Mouse (Mus musculus) MEL (cell line): ENCODE measurements at regions not wholly inside any gene's neighbourhood (a gene's known extent, or its start where the extent isn't known, plus 50 kb on each side); places are given as distances from the start of the nearest gene placed in this dataset.

Source experiments
- CTCF ChIP-seq, 3 experiments: IDR thresholded peaks in 2 of 3; conservative IDR thresholded peaks in 1 of 3; 2 replicates each; pipeline ENCODE4 v1.5.1; 2011 to 2012; ENCODE audit warnings: low read length in 3 of 3, low read depth in 2 of 3, mild to moderate bottlenecking in 2 of 3, improper control_type of control experiment in 1 of 3, inconsistent platforms in 1 of 3, mixed read lengths in 1 of 3, moderate library complexity in 1 of 3; ENCODE audit not compliant: control insufficient read depth in 1 of 3, insufficient read depth in 1 of 3, poor library complexity in 1 of 3, severe bottlenecking in 1 of 3
- JUND ChIP-seq: IDR thresholded peaks from 2 replicates; pipeline ENCODE4 v1.6.1; 2011; ENCODE audit warnings: low read depth, mild to moderate bottlenecking, improper control_type of control experiment, low read length
- KAT2A ChIP-seq: conservative IDR thresholded peaks from 2 replicates; pipeline ENCODE4 v1.6.1; 2012; ENCODE audit warnings: low read depth, low read length, improper control_type of control experiment, inconsistent platforms
- NRF1 ChIP-seq: IDR thresholded peaks from 2 replicates; pipeline ENCODE4 v1.6.1; 2014; ENCODE audit warnings: low read depth, mild to moderate bottlenecking, inconsistent platforms, low read length, improper control_type of control experiment, moderate library complexity; ENCODE audit not compliant: poor library complexity, insufficient read depth, severe bottlenecking
- POLR2AphosphoS2 ChIP-seq: IDR thresholded peaks from 2 replicates; pipeline ENCODE4 v1.6.1; 2011; ENCODE audit warnings: low read length, improper control_type of control experiment
- TCF12 ChIP-seq: IDR thresholded peaks from 2 replicates; pipeline ENCODE4 v1.6.1; 2014; ENCODE audit warnings: low read depth, mild to moderate bottlenecking, inconsistent platforms, low read length, improper control_type of control experiment, moderate library complexity

DNA sequence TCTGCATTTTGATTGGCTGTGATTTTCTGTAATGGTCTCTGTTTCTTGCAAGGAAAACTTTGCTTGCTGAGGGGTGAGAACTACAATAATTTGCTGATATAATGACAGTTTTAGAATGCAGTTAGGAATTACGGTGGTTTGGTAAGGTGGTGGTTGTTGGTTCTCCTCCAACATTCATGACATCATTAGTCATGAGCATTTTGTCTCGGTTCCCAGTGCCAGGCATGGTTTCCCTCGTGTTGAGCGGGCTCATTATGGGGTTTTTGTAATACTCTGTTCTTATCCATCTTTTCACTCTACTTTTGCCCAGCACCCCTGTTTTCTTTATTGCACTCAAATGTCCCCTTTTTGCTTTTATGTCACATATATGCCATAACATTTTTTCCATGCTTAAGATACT, 149.9 kb downstream of the Trmt11 start:
- TF ChIP-seq CTCF (IDR thresholded peaks at IDR 0.05 in 2 of 3, conservative IDR thresholded peaks at IDR 0.05 in 1 of 3; ENCODE audit: control insufficient read depth in 1 of 3, insufficient read depth in 1 of 3, low read depth in 2 of 3, low read length in 3 of 3, poor library complexity in 1 of 3, severe bottlenecking in 1 of 3) (no peak), TCF12 (no peak), KAT2A (no peak), NRF1 (no peak), POLR2AphosphoS2 (no peak), JUND (no peak)
